In the genomic region with DNA sequence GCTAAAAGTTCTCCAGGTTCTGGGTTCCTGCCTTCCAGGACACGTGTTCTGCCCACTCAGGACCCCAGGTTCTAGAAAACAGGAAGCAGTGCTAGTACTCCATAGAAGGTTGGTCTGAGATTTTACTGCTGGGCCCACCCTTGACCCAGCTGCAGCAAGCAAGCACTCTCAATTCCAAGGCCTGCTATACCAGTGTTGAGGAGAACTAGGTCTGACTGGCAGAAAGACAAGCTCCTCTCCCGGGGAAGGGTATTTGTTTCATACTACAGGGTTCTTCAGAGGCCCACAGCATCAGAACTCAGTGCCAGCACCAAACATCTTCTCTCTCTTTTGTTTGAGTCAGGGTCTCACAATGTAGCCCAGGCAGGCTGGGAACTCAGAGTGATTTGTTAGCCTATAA, we compare ENCODE assay signal across 16 mouse cellular contexts. TPM values are rescaled to one million over a fixed set of nuclear protein-coding genes. Genes with fewer than 3 reads are reported as not detected.
DNase-seq lines count a peak whose midpoint lies in the region; ATAC-seq and TF ChIP-seq lines count a peak whose summit lies in the region.
"Had no signal": no experiment of that assay in that cellular context is flagged by ENCODE, and none has a peak within 500 bp of the region (broad histone marks: within the 10 kb centered on the region; RNA-seq: fewer than 3 reads in every experiment).

No protein-coding gene starts in this region.

- H3K9me3 ChIP-seq in heart, embryonic 14.5 days (ENCODE audit: control insufficient read depth, low read length): no peaks in the 10 kb centered on the region
- H3K9me3 ChIP-seq in liver, embryonic 13.5 days (replicated peaks): no peaks in the 10 kb centered on the region
- H3K9me3 ChIP-seq in liver, embryonic 11.5 days (ENCODE audit: control insufficient read depth, low read length): no peaks in the 10 kb centered on the region
- H3K9me3 ChIP-seq: embryonic facial prominence, embryonic 13.5 days; midbrain, embryonic 12.5 days had no signal

- intact Hi-C loops in heart, adult 2 months (cut with DNase I): no loop called here

- no peak for TF ChIP-seq POLR2A in cerebellum, adult 2 months (IDR thresholded peaks at IDR 0.05; ENCODE audit: borderline replicate concordance, insufficient read depth, low read length)
- no peak for TF ChIP-seq POLR2A in heart, adult 2 months (IDR thresholded peaks at IDR 0.05; ENCODE audit: insufficient read depth, low read depth, low read length)
- no peak for TF ChIP-seq POLR2A in small intestine, adult 2 months (IDR thresholded peaks at IDR 0.05; ENCODE audit: low read depth, low read length)

- peaks cover 83% of the 10 kb centered on the region for H3K36me3 ChIP-seq in heart, embryonic 14.5 days (ENCODE audit: control insufficient read depth, insufficient read depth, low read length)
- H3K36me3 ChIP-seq in heart, adult 2 months (ENCODE audit: control insufficient read depth, insufficient read depth, low read length): no peaks in the 10 kb centered on the region; the same call in 1 of the 2 replicates
- peaks cover 96% of the 10 kb centered on the region for H3K36me3 ChIP-seq in liver, embryonic 13.5 days
- H3K36me3 ChIP-seq in liver, embryonic 11.5 days (ENCODE audit: control insufficient read depth, insufficient read depth, low read length): peaks cover 54% of the 10 kb centered on the region
- H3K36me3 ChIP-seq in small intestine, adult 2 months (ENCODE audit: control insufficient read depth, insufficient read depth, low read length): peaks cover 60% of the 10 kb centered on the region

- DNase-seq in cerebellum, adult 2 months: peak in 1 of 2 experiments; percentile 41
- DNase-seq in heart, adult 2 months: no peak
- no peak for DNase-seq in liver, embryonic 13.5 days
- DNase-seq in liver, embryonic 11.5 days (ENCODE audit: low spot score): no peak
- DNase-seq in adrenal gland, postnatal 36 days: no peak
- DNase-seq: gastrocnemius, postnatal 25 days; heart, postnatal 36 days; kidney, postnatal 25 days; lung, postnatal 4 days; right cerebral cortex, postnatal 4 days; thymus, postnatal 36 days had no signal

- H3K4me2 ChIP-seq in heart, embryonic 14.5 days (ENCODE audit: low read length): no peak overlapping the region
- no peak overlapping the region for H3K4me2 ChIP-seq in liver, embryonic 13.5 days
- H3K4me2 ChIP-seq in liver, embryonic 11.5 days: no peak overlapping the region
- H3K4me2 ChIP-seq: embryonic facial prominence, embryonic 13.5 days; midbrain, embryonic 12.5 days had no signal

- H3K27ac ChIP-seq in cerebellum, adult 2 months (ENCODE audit: insufficient read depth, low read length): peak overlapping the region; percentile 87
- peak overlapping the region; percentile 67 to 88 for H3K27ac ChIP-seq in heart, embryonic 14.5 days (replicated peaks in 1 of 2; ENCODE audit: control insufficient read depth in 1 of 2, insufficient read depth in 1 of 2, low read depth in 2 of 2, low read length in 2 of 2)
- no peak overlapping the region; the same call in 1 of the 2 replicates for H3K27ac ChIP-seq in heart, adult 2 months
- H3K27ac ChIP-seq in liver, embryonic 13.5 days: peak overlapping the region; percentile 55
- no peak overlapping the region for H3K27ac ChIP-seq in liver, embryonic 11.5 days (ENCODE audit: low read depth, low read length)
- peak overlapping the region; percentile 78 for H3K27ac ChIP-seq in small intestine, adult 2 months (ENCODE audit: insufficient read depth, low read depth, low read length)
- H3K27ac ChIP-seq: embryonic facial prominence, embryonic 13.5 days; midbrain, embryonic 12.5 days had no signal

- H3K9ac ChIP-seq in heart, embryonic 14.5 days (ENCODE audit: low read length): peak overlapping the region; percentile 59
- no peak overlapping the region for H3K9ac ChIP-seq in heart, adult 2 months (ENCODE audit: low read depth, low read length)
- H3K9ac ChIP-seq in liver, embryonic 13.5 days: no peak overlapping the region
- H3K9ac ChIP-seq in liver, embryonic 11.5 days (ENCODE audit: low read depth, low read length): no peak overlapping the region
- H3K9ac ChIP-seq: embryonic facial prominence, embryonic 13.5 days; midbrain, embryonic 12.5 days had no signal

- TF ChIP-seq EP300 in heart, adult 2 months (IDR thresholded peaks at IDR 0.05; ENCODE audit: insufficient read depth, low read depth, low read length): no peak

- H3K4me1 ChIP-seq in cerebellum, adult 2 months (ENCODE audit: control insufficient read depth, insufficient read depth, low read length): peaks cover 87% of the 10 kb centered on the region
- peaks cover 17 to 24% of the 10 kb centered on the region in 2 experiments for H3K4me1 ChIP-seq in heart, embryonic 14.5 days (ENCODE audit: control insufficient read depth in 2 of 2, insufficient read depth in 2 of 2, low read length in 2 of 2)
- H3K4me1 ChIP-seq in heart, adult 2 months (ENCODE audit: control insufficient read depth, insufficient read depth, low read length): peaks cover 8% of the 10 kb centered on the region
- peaks cover 47% of the 10 kb centered on the region for H3K4me1 ChIP-seq in liver, embryonic 13.5 days (replicated peaks)
- 0 out of 2 replicates have a peak, but pooled peaks cover 3% of the 10 kb centered on the region for H3K4me1 ChIP-seq in liver, embryonic 11.5 days (replicated peaks; ENCODE audit: control insufficient read depth, insufficient read depth, low read length)
- peaks cover 23% of the 10 kb centered on the region for H3K4me1 ChIP-seq in small intestine, adult 2 months (ENCODE audit: control insufficient read depth, insufficient read depth, insufficient read length, low read length)
- H3K4me1 ChIP-seq: midbrain, embryonic 12.5 days had no signal

- no peaks in the 10 kb centered on the region for H3K27me3 ChIP-seq in cerebellum, adult 2 months (ENCODE audit: control insufficient read depth, insufficient read depth, low read length)
- no peaks in the 10 kb centered on the region for H3K27me3 ChIP-seq in heart, embryonic 14.5 days (ENCODE audit: control insufficient read depth, insufficient read depth, low read length)
- no peaks in the 10 kb centered on the region for H3K27me3 ChIP-seq in heart, adult 2 months (ENCODE audit: control insufficient read depth, insufficient read depth, low read length)
- no peaks in the 10 kb centered on the region for H3K27me3 ChIP-seq in liver, embryonic 13.5 days
- H3K27me3 ChIP-seq in liver, embryonic 11.5 days (replicated peaks; ENCODE audit: control insufficient read depth, insufficient read depth, low read length): no peaks in the 10 kb centered on the region
- H3K27me3 ChIP-seq in small intestine, adult 2 months (ENCODE audit: control insufficient read depth, insufficient read depth, low read length): no peaks in the 10 kb centered on the region
- H3K27me3 ChIP-seq: embryonic facial prominence, embryonic 13.5 days; midbrain, embryonic 12.5 days had no signal

- ATAC-seq in cerebellum, adult (ENCODE audit: insufficient number of reproducible peaks, low FRiP score, low TSS enrichment): no peak
- ATAC-seq in heart, embryonic 14.5 days (ENCODE audit: insufficient number of reproducible peaks, insufficient read depth, low FRiP score, low read depth): no peak
- no peak for ATAC-seq in liver, embryonic 13.5 days (ENCODE audit: low read depth)
- ATAC-seq in liver, embryonic 11.5 days (replicated peaks; ENCODE audit: low FRiP score): no peak

- peaks cover 5% of the 10 kb centered on the region; the same call in 1 of the 2 replicates for H3K79me2 ChIP-seq in heart, adult 2 months (replicated peaks; ENCODE audit: control insufficient read depth, insufficient read depth, low read length)

- WGBS in cerebellum, adult 2 months: 15% methylated on average over 2 of the region's 2 CpGs
- WGBS in heart, embryonic 14.5 days: 92% methylated on average over 2 of the region's 2 CpGs
- whole genome bisulfite sequencing in heart, adult 2 months: 63% methylated on average over 2 of the region's 2 CpGs
- WGBS in liver, embryonic 13.5 days (ENCODE audit: insufficient replicate concordance): 66% methylated on average over 2 of the region's 2 CpGs
- 76% methylated on average over 2 of the region's 2 CpGs for WGBS in liver, embryonic 11.5 days
- WGBS in small intestine, adult 2 months: 32% methylated on average over 2 of the region's 2 CpGs

- no peak for TF ChIP-seq CTCF in cerebellum, adult 2 months (IDR thresholded peaks at IDR 0.05; ENCODE audit: borderline replicate concordance, insufficient read depth, low read depth, low read length)
- TF ChIP-seq CTCF in heart, adult 2 months (IDR thresholded peaks at IDR 0.05): no peak
- no peak for TF ChIP-seq CTCF in small intestine, adult 2 months (IDR thresholded peaks at IDR 0.05; ENCODE audit: extremely low read depth, insufficient read length, insufficient replicate concordance, low read depth, low read length)

- no peak overlapping the region for H3K4me3 ChIP-seq in cerebellum, adult 2 months (replicated peaks; ENCODE audit: insufficient read depth, low read depth, low read length)
- no peak overlapping the region for H3K4me3 ChIP-seq in heart, embryonic 14.5 days (ENCODE audit: control insufficient read depth in 1 of 2, insufficient read depth in 1 of 2, low read depth in 1 of 2, low read length in 2 of 2)
- no peak overlapping the region for H3K4me3 ChIP-seq in heart, adult 2 months
- H3K4me3 ChIP-seq in liver, embryonic 13.5 days (replicated peaks): no peak overlapping the region
- no peak overlapping the region for H3K4me3 ChIP-seq in liver, embryonic 11.5 days (ENCODE audit: low read depth, low read length)
- H3K4me3 ChIP-seq in small intestine, adult 2 months (ENCODE audit: low read depth, low read length): no peak overlapping the region
- H3K4me3 ChIP-seq: embryonic facial prominence, embryonic 13.5 days; midbrain, embryonic 12.5 days had no signal

RNA-seq across cellular contexts. Expression of gene Ppp5c, which starts 9.8 kb away (rescaled TPM):
- polyA plus RNA-seq in cerebellum, adult 2 months (2012; rRNA removed): 306 and 336 TPM in 2 replicates
- 88.4 and 89.1 TPM in 2 replicates for polyA plus RNA-seq in heart, embryonic 14.5 days (2014; fragmentation: Nextera tagmentation; extraction: Ambion mirVana)
- 100 to 1,000 TPM in 1 of 2 experiments, 10 to 100 TPM in 1; 89.0 to 104 TPM for total RNA-seq in heart, adult 2 months (2021)
- 157 and 163 TPM in 2 replicates for polyA plus RNA-seq in heart, adult 2 months (2012; rRNA removed)
- polyA plus RNA-seq in liver, embryonic 13.5 days (2015; fragmentation: Nextera tagmentation; extraction: Ambion mirVana): 54.0 and 61.1 TPM in 2 replicates
- 124 and 128 TPM in 2 replicates for polyA plus RNA-seq in liver, embryonic 11.5 days (2014; fragmentation: Nextera tagmentation; extraction: Ambion mirVana)
- polyA plus RNA-seq in small intestine, adult 2 months (2012; rRNA removed): 121 and 278 TPM in 2 replicates
- 10 to 100 TPM; 71.5 to 87.2 TPM for total RNA-seq in adrenal gland, postnatal 36 days (2021)

RNA-seq across cellular contexts. Expression of gene Ccdc8, which starts 25.4 kb away (rescaled TPM):
- 0.87 and 1.2 TPM in 2 replicates for polyA plus RNA-seq in cerebellum, adult 2 months (2012; rRNA removed)
- 21.9 and 26.8 TPM in 2 replicates for polyA plus RNA-seq in heart, embryonic 14.5 days (2014; fragmentation: Nextera tagmentation; extraction: Ambion mirVana)
- 1 to 10 TPM; 4.0 to 4.4 TPM for total RNA-seq in heart, adult 2 months (2021)
- polyA plus RNA-seq in heart, adult 2 months (2012; rRNA removed): 2.7 and 4.2 TPM in 2 replicates
- 2.8 and 3.6 TPM in 2 replicates for polyA plus RNA-seq in liver, embryonic 13.5 days (2015; fragmentation: Nextera tagmentation; extraction: Ambion mirVana)
- 13.2 and 13.5 TPM in 2 replicates for polyA plus RNA-seq in liver, embryonic 11.5 days (2014; fragmentation: Nextera tagmentation; extraction: Ambion mirVana)
- polyA plus RNA-seq in small intestine, adult 2 months (2012; rRNA removed): 0.74 and 0.85 TPM in 2 replicates
- 10 to 100 TPM; 19.2 to 28.1 TPM for total RNA-seq in adrenal gland, postnatal 36 days (2021)

RNA-seq across cellular contexts. Expression of gene Gm42372, which starts 35.0 kb away (rescaled TPM):
- polyA plus RNA-seq in cerebellum, adult 2 months (2012; rRNA removed): 33.2 and 34.4 TPM in 2 replicates
- 0.08 and 0.12 TPM in 2 replicates for polyA plus RNA-seq in heart, embryonic 14.5 days (2014; fragmentation: Nextera tagmentation; extraction: Ambion mirVana)
- not detected for total RNA-seq in heart, adult 2 months (2021)
- 0.03 TPM in 1 of 2 replicates, not detected in the other for polyA plus RNA-seq in heart, adult 2 months (2012; rRNA removed)
- 0.07 and 0.09 TPM in 2 replicates for polyA plus RNA-seq in liver, embryonic 13.5 days (2015; fragmentation: Nextera tagmentation; extraction: Ambion mirVana)
- polyA plus RNA-seq in liver, embryonic 11.5 days (2014; fragmentation: Nextera tagmentation; extraction: Ambion mirVana): 0.15 and 0.16 TPM in 2 replicates
- 0.05 and 0.14 TPM in 2 replicates for polyA plus RNA-seq in small intestine, adult 2 months (2012; rRNA removed)
- total RNA-seq in adrenal gland, postnatal 36 days (2021): 1 to 10 TPM; 1.1 TPM
- total RNA-seq: gastrocnemius, postnatal 25 days; heart, postnatal 36 days had no signal

RNA-seq across cellular contexts. Expression of gene Hif3a, which starts 44.3 kb away (rescaled TPM):
- polyA plus RNA-seq in cerebellum, adult 2 months (2012; rRNA removed): 2.1 and 4.2 TPM in 2 replicates
- polyA plus RNA-seq in heart, embryonic 14.5 days (2014; fragmentation: Nextera tagmentation; extraction: Ambion mirVana): 43.7 and 51.6 TPM in 2 replicates
- 1 to 10 TPM; 1.9 to 3.0 TPM for total RNA-seq in heart, adult 2 months (2021)
- polyA plus RNA-seq in heart, adult 2 months (2012; rRNA removed): 1.6 and 2.5 TPM in 2 replicates
- polyA plus RNA-seq in liver, embryonic 13.5 days (2015; fragmentation: Nextera tagmentation; extraction: Ambion mirVana): 12.6 and 14.8 TPM in 2 replicates
- 28.3 and 32.1 TPM in 2 replicates for polyA plus RNA-seq in liver, embryonic 11.5 days (2014; fragmentation: Nextera tagmentation; extraction: Ambion mirVana)
- polyA plus RNA-seq in small intestine, adult 2 months (2012; rRNA removed): 0.52 and 0.68 TPM in 2 replicates
- total RNA-seq in adrenal gland, postnatal 36 days (2021): 1 to 10 TPM; 1.6 to 2.7 TPM

RNA-seq across cellular contexts. Expression of gene Psg16, which starts 55.9 kb away (rescaled TPM):
- polyA plus RNA-seq in cerebellum, adult 2 months (2012; rRNA removed): 20.8 and 22.0 TPM in 2 replicates
- polyA plus RNA-seq in heart, embryonic 14.5 days (2014; fragmentation: Nextera tagmentation; extraction: Ambion mirVana): 0.16 and 0.23 TPM in 2 replicates
- total RNA-seq in heart, adult 2 months (2021): under 1 TPM; 0.10 to 0.16 TPM
- 0.06 TPM in 1 of 2 replicates, not detected in the other for polyA plus RNA-seq in heart, adult 2 months (2012; rRNA removed)
- 0.08 and 0.09 TPM in 2 replicates for polyA plus RNA-seq in liver, embryonic 13.5 days (2015; fragmentation: Nextera tagmentation; extraction: Ambion mirVana)
- 0.12 TPM in 2 replicates for polyA plus RNA-seq in liver, embryonic 11.5 days (2014; fragmentation: Nextera tagmentation; extraction: Ambion mirVana)
- not detected in 2 replicates for polyA plus RNA-seq in small intestine, adult 2 months (2012; rRNA removed)
- total RNA-seq in adrenal gland, postnatal 36 days (2021): under 1 TPM; 0.30 to 0.46 TPM

Comparison
In these comparisons a context has a peak if more than half of its experiments do, and no peak if none do; other contexts are left out.
1. H3K27ac ChIP-seq: peak in cerebellum, adult 2 months (single experiment), heart, embryonic 14.5 days (2 of 2), liver, embryonic 13.5 days (single experiment) and small intestine, adult 2 months (single experiment); none in heart, adult 2 months (single experiment) and liver, embryonic 11.5 days (single experiment).
2. RNA of gene Gm42372, which starts 35.0 kb away (polyA plus RNA-seq): 33.2 to 34.4 TPM in cerebellum, adult 2 months; 0.15 to 0.16 TPM in liver, embryonic 11.5 days, 0.05 to 0.14 TPM in small intestine, adult 2 months, 0.07 to 0.09 TPM in liver, embryonic 13.5 days, 0.08 to 0.12 TPM in heart, embryonic 14.5 days and 0.03 TPM in heart, adult 2 months; every median in the first group is over 10 times any median in the second.